Mouse (Mus musculus) adrenal gland, postnatal 36 days (tissue): Measurements from ENCODE around the gene Rag2. TPM values are rescaled to one million over a fixed set of nuclear protein-coding genes. Genes with fewer than 3 reads are reported as not detected.

ENCODE experiments used
- DNase-seq, 2 experiments: peaks; one replicate each; pipeline ENCODE4 v3.0.0; 2021; ENCODE audit warnings: mixed read lengths in 1 of 2
- long read RNA-seq, 2 experiments: library from polyadenylated mRNA; stranded (forward); transcript quantifications; one replicate each; pipeline ENCODE4 v2.0.0; 2021; ENCODE audit warnings: borderline sequencing depth in 2 of 2
- total RNA-seq, 2 experiments: library from RNA; stranded (reverse); gene quantifications; 2 replicates each; pipeline ENCODE4 v1.2.3; 2021

Rag2 gene
- total RNA-seq: not detected
- long read RNA-seq, experiment 1: 0 reads
- long read RNA-seq, experiment 2: 0 reads

DNA sequence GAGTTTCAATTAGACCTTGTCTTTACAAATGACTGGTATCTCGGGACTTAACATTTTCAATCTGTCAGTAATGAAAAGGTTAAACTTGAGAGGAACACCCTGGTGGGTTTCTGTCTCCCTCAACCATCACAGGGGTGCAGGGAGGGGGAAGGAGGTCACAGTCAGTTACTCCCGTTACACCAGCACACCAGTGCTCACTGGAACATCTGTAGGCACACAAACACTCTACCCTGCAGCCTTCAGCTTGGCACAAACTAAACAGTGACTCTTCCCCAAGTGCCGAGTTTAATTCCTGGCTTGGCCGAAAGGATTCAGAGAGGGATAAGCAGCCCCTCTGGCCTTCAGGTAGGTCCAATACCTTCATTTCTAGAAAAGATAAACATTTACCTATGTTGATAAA is at the start of gene Rag2:
TSS of gene Rag2 (plus strand) at position 193 of the 400 bp plus-strand sequence.
- no peak for DNase-seq

GRCm38 (mm10) chr2:101577243-101577642 is 47.3 kb upstream of the Rag2 start:
- DNase-seq: no peak

GRCm38 (mm10) chr2:101580027-101580426 is 44.5 kb upstream of the Rag2 start:
- no peak for DNase-seq

GRCm38 (mm10) chr2:101580428-101580827 is 44.1 kb upstream of the Rag2 start:
- DNase-seq: no peak

GRCm38 (mm10) chr2:101580977-101581376 is 43.5 kb upstream of the Rag2 start:
- DNase-seq: no peak

DNA sequence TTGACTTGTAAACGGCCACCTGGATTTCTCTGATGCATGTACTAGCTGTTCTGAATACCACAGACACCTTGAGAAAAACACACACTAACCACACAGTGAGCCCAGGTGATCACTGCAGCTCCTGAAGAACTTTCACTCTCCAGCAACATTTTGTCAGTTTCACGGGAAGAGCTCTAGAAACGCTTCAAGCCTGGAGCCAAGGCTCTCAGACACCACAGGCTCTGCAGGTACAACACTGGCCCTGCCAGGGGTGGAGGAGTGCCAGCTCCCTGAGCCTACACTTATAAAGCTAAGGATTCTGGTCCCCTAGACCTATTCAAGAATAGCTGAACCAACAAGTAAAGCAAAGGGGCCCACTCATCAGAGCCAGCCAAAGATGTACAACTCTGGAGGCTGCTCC is 43.1 kb upstream of the Rag2 start:
- DNase-seq: no peak

GRCm38 (mm10) chr2:101591356-101591755 is 33.2 kb upstream of the Rag2 start:
- no peak for DNase-seq

DNA sequence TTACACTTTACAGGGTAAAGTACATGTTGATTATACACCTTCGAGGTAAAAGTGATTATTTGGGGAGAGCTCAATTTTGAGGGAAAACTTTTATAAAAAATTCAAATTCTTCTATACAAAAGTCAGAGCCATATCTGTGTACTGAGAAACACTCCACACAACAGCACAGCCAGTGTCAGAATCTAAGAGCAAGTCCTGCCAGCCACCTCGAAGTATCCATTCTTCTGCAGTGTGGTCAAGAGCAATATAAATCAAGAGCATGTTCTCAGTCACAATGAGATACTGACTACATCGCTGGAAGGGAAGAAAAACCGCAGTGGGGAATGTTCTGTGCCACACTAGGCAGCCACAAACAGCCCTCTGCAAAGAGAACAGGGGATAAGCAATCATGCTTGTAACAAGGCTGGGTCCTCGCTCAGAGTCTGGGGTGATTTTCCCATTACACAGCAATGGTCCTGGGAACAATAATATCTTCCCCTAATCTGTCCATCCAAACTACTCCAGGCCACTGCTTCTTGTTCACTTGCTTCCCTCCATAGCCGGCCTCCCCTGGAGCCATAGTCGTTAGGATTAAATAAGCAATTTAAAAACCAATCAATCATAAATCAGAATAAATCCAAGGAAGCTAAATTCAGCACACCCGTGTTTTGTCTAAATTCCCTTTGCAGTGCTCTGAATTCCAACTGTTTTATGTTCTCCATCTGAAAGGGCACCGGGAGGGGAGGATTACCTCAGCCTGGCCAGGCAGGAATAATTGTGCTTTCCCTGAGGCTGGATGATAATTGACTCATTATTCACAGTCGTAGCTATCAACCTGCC is 32.3 kb upstream of the Rag2 start:
- DNase-seq: peak in 1 of 2 experiments; percentile 7

DNA sequence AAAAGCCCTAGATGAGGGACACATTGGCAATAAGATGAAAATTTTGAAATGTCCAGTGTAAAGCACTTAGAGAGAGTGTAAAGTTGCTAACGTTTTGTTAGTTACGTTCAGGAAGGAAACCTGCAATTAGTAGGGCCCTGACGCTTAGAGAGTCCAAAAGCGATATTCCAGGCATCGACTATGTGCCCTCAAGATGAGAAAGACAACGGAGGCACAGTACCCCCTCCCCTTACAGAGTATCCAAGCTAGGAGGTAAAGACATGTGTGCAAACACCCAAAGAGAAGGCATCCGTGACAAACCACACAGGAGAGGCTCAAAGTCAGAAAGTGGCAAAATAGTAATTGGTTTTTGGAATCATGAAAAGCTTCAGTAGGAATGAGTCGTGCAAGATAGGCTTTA is 31.6 kb upstream of the Rag2 start:
- no peak for DNase-seq

- DNase-seq: no peak
Observed at GRCm38 (mm10) chr2:101594681-101595080, 29.8 kb upstream of the Rag2 start.

- no peak for DNase-seq
Observed at GRCm38 (mm10) chr2:101597186-101597585, 27.3 kb upstream of the Rag2 start.

- DNase-seq: no peak
Observed at GRCm38 (mm10) chr2:101598190-101599181, 26.0 kb upstream of the Rag2 start.

- DNase-seq: peak; percentile 6 to 13
Observed at GRCm38 (mm10) chr2:101600703-101601102, 23.8 kb upstream of the Rag2 start.

GRCm38 (mm10) chr2:101603099-101603498 is 21.4 kb upstream of the Rag2 start:
- no peak for DNase-seq

DNA sequence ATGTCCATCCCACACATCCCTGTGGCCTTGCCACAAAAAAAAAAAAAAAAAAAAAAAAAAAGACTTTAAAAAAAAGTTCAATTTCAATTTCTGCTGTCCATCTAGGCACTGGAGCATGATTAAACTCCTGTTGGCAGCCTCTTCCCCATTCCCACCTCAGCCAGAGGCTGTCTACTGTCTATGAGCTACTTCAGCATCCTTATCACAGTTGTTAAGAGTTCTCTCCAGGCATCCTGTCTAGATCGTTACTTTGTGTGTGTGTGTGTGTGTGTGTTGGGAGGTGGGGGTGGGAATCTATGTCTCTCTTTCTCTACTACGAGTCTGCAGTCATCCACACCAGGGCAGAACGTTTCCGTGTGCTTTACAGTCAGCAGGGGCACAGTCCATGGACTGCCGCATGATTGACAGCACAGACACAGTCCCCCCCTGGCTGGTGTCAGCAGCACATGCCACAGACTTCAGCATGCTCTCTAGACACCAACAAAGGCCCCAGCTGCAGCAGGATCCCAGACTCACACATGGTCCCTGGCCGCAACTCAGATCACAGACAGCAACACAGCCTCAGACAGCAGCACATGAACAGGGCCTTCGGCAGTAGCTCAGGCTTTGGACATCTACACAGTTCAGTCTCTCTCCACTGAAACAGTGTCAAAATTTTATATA is 16.2 kb upstream of the Rag2 start:
- DNase-seq: no peak

DNA sequence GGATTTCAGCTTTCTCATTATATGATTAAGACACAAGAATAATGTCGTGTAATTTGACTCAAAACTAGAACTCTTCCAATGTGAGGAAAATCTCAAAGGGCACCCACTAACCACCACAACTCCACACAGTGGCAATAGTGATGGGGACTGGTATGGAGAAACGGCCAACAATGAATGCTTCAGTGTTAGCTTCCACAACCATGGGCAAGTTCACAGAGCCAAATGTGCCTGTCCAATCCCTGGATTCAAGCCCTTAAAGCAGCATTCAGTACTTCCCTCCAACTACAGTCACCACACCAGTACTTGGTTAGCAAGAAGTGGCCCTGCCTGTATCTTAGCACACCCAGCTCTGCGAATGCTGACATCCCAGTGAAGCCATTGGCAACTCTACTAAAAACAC is 13.7 kb upstream of the Rag2 start:
- no peak for DNase-seq

DNA sequence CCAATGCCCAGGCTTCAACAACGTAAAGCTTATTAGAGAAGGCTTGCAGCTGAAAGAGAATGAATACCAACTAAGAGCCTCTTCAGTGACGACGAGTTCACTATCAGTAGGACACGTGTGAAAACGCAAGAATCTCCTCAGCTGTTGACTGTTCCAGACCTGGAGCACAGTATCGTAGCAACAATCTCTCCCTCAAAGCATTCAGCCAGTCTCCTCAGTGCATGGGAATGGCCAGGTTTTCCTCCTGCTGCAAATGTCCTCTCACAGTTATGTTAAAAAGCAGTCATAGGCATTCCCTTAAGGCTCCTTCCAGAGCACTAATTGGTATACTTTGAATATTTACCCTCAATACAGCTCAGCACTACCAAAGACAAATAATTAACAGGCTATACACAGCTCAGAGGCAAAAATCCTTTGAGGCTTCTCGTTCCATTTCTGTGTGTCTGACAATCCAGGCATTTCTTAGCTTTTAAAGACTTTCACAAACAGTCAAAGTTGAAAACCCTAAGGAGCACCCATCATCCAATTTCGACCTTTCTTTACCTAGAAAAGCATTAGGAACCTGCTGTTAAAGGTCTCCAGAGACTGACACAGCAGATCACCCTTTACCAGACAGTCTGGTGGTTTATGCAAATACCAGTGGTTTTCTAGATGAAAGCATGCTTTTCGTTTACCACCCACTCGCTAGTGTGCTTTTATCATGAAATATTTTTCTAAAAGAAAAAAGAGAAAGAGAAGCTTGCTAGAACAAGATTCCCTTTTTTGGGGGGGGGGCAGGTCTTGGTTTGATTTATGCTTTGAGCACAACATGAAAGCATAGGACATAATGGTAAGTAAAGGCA is 8.8 kb upstream of the Rag2 start:
- DNase-seq: no peak

DNA sequence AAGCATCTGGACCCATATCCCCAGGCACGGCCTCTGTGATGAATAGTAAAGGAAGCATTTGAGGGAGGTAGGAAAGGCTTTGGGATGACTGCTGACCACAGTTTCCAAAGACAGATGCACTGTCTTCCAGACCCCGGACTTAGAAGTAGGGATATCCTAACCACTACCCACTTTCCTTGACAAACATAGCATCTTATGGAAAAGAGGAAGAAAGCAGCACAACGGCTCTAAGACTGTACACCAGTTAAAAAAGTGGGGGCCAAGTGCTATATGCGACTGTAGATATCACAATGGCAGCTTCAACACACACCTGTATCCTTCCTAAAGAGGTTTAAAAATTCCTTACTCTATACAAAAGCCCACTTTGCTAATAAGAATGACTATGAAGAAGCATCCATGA is 6.1 kb upstream of the Rag2 start:
- DNase-seq: no peak

GRCm38 (mm10) chr2:101620899-101621298 is 3.6 kb upstream of the Rag2 start:
- no peak for DNase-seq

DNA sequence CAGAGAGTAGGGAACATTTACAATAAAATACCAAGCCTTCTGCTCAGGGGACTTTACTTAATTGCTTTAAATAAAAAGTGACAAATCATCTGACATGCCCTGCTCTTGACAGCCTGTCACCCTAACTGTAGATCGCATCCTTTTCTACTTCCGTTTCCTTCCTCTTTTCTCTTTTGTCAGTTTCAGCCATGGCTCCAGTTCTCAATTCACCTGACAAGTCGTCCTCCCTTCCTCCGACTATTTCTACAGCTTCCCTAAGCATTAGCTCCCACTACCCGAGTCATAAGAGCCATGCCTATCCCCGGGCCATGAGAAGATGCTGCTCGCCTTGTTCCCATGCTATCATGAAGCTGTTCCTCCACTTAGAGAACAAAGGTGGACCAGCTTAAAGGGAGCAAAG is 2.9 kb upstream of the Rag2 start:
- DNase-seq: no peak

DNA sequence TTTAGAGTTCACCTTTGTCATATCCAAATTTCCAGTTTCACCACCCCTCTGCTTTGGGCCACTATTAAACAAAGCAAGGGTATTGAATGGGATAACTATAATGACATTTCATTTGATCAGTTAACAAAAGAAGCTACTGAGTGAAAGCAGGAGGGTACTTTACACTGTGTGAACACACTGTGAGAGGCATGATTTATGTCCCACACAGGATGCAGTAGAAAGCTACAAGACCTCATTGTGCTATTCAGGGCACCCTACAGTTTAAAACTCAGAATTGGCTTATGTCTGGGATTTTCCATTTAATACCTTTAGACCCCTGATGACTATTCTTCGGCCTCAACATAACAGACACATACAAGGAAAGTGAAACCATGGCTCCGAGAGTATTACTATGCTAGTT is 1.5 kb upstream of the Rag2 start:
- DNase-seq: no peak
